Mouse (Mus musculus) erythroblast, adult 5-6 weeks (primary cell): ENCODE measurements around the gene Adam8. TPM values are rescaled to one million over a fixed set of nuclear protein-coding genes. Genes with fewer than 3 reads are reported as not detected.

Source experiments
- ATAC-seq: replicated peaks from 2 replicates; pipeline ENCODE4 v1.8.0; 2016; ENCODE audit warnings: moderate number of reproducible peaks, mild to moderate bottlenecking, moderate TSS enrichment, inconsistent platforms; ENCODE audit not compliant: poor library complexity, low FRiP score, severe bottlenecking
- total RNA-seq, 2 experiments: library from RNA; stranded (forward) in 1 of 2; stranded (reverse) in 1 of 2; fragments of 150-400 nt in 1 of 2; fragments of 200-764, 138-1000 nt in 1 of 2; gene quantifications; 2 replicates each; pipeline versions ENCODE4 v1.2.3 to v1.2.4; 2015 to 2017; ENCODE audit warnings: low replicate concordance in 2 of 2

Gene Adam8
- total RNA-seq, 2 experiments from 2014 or later: 7.3 to 8.3 TPM

DNA sequence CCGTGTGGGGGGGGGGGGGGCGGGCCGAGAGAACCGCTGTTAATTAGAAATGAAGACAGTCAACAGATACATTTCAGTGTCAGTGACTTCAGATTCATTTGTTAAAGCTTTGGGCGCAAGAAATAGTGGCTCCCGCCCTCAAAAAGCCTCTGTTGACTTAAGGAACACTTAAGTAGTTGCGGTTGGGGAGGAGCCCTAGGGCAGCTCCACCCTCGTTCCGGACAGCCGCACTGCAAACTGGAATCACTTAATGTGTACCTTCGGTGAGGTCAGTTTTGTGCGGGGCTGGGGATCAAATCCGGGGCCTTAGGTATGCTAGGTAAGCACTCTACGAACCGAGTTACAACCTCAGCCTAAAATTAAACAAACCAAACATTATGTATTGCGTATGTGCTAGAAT, 41.3 kb downstream of the Adam8 start:
- 0 out of 2 replicates have a peak, but pooled peaks have one; percentile 41 for ATAC-seq

- ATAC-seq: peak; percentile 64
These were observed 41.9 kb downstream of the Adam8 start for GRCm38 (mm10) chr7:139950283-139950971.

GRCm38 (mm10) chr7:139949893-139950282, 42.5 kb downstream of the Adam8 start:
- ATAC-seq: no peak

GRCm38 (mm10) chr7:139946032-139946431, 46.3 kb downstream of the Adam8 start:
- no peak for ATAC-seq

- no peak for ATAC-seq
These were observed 46.8 kb downstream of the Adam8 start for GRCm38 (mm10) chr7:139945516-139945915.

DNA sequence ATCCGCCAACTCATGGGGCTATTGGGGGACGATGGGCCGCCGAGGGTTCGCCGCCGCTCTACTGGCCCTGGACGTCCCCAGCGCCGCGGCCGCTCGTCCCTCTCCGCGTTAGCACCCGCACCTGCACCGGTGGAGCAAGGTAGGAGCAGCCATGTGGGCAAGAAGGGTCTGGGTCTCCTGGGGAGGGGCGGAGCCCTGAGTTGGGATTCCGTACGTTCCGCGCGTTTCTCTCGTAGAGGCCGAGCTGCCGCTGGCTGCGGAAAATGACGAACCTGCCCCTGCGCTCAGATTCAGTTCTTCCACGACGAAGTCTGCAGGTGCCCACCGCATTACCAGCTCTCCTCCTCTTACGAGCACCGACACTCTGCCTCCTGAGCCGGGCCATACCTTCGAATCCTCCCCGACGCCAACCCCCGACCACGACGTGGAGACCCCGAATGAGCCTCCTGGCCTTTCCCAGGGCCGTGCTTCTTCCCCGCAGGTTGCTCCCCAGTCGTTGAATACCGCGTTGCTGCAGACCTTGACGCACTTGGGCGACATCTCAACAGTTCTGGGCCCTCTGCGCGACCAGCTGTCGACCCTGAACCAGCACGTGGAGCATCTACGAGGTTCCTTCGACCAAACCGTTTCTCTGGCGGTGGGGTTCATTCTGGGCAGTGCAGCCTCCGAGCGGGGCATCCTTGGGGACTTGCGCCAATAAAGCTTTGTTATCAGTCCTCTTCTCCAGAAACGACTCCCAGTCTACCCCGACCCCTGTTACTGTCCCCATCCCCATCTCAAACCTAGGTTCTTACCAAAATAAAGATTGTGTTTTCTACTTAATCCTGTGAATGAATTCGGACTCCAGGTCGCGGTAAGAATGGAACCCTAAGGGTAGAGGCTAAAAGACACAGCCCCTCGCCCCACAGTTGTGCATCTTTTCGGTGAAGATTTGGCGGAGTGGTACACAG, 47.8 kb downstream of the Adam8 start:
- no peak for ATAC-seq

DNA sequence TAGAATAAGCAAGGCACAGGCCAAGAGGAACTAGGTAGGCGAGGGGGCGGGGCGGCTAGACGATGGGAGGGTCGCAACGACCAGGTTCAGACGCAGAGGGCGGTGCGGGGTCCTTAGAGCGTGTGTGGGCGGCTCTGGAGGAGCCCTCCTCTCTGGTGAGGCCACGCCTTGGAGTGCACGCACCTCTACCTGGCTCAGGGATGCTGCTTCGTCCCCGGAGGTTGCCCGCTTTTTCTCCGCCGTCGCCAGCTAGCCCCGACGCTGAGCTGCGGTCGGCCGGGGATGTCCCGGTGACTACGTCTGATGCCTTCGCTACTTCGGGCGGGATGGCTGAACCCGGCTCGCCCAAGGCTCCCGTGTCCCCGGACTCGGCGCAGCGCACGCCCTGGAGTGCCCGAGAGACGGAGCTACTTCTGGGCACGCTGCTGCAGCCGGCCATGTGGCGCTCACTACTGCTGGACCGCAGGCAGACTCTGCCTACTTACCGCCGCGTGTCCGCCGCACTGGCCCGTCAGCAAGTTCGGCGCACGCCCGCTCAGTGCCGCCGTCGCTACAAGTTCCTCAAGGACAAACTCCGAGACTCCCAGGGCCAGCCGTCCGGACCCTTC, 48.6 kb downstream of the Adam8 start, which contains the start of gene Utf1:
Gene Utf1, plus strand, starts transcription at position 116 of the 608 bp plus-strand sequence.
- ATAC-seq: no peak

- ATAC-seq: no peak
These were observed 51.7 kb downstream of the Adam8 start for GRCm38 (mm10) chr7:139940476-139941209.

GRCm38 (mm10) chr7:139937810-139938209, 54.6 kb downstream of the Adam8 start:
- no peak for ATAC-seq

- ATAC-seq: no peak
These were observed 55.2 kb downstream of the Adam8 start for GRCm38 (mm10) chr7:139937138-139937537.

- ATAC-seq: no peak
These were observed 55.7 kb downstream of the Adam8 start for GRCm38 (mm10) chr7:139936705-139937104.

DNA sequence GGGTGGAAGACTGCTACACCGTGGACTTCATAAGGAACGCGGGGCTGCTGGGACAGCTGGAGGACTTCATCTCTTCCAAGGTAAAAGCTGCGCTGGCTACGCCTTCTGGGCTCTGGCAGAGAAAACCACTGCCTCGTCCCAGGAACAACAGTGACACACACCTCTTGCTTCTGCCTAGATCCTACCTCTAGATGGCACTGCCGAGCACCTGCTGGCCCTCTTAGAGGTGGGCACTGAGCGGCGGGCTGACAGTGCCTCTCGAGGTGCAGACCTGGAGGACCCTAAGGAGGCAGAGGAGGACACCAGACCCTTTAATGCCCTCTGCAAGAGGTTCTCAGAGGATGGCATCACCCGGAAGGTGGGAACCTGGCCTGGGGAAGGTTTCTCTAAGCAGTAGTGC, 61.6 kb downstream of the Adam8 start:
- no peak for ATAC-seq

Other genes with a start within 250 kb of the Adam8 start
- not detected in 2 replicates for gene Adgra1, start 158.4 kb downstream of the Adam8 start, total RNA-seq (2015; ENCODE audit: low replicate concordance)
- gene Adgra1, start 158.4 kb downstream of the Adam8 start, total RNA-seq (2017; ENCODE audit: low replicate concordance): not detected in 2 replicates
- not detected in 2 replicates for gene Kndc1, start 97.9 kb downstream of the Adam8 start, total RNA-seq (2015; ENCODE audit: low replicate concordance)
- not detected in 2 replicates for gene Kndc1, start 97.9 kb downstream of the Adam8 start, total RNA-seq (2017; ENCODE audit: low replicate concordance)
- gene Utf1, start 48.8 kb downstream of the Adam8 start, total RNA-seq (2015; ENCODE audit: low replicate concordance): not detected in 2 replicates
- gene Utf1, start 48.8 kb downstream of the Adam8 start, total RNA-seq (2017; ENCODE audit: low replicate concordance): not detected in 2 replicates
- gene 6430531B16Rik, start 13.8 kb downstream of the Adam8 start, total RNA-seq (2015; ENCODE audit: low replicate concordance): not detected in 2 replicates
- 2.0 TPM in 1 of 2 replicates, not detected in the other for gene 6430531B16Rik, start 13.8 kb downstream of the Adam8 start, total RNA-seq (2017; ENCODE audit: low replicate concordance)
- 11.5 and 12.5 TPM in 2 replicates for gene Zfp511, start 43.8 kb upstream of the Adam8 start, total RNA-seq (2015; ENCODE audit: low replicate concordance)
- gene Zfp511, start 43.8 kb upstream of the Adam8 start, total RNA-seq (2017; ENCODE audit: low replicate concordance): 5.8 and 6.6 TPM in 2 replicates
- gene Tubgcp2, start 44.1 kb upstream of the Adam8 start, total RNA-seq (2015; ENCODE audit: low replicate concordance): 9.4 and 14.6 TPM in 2 replicates
- 8.3 and 9.6 TPM in 2 replicates for gene Tubgcp2, start 44.1 kb upstream of the Adam8 start, total RNA-seq (2017; ENCODE audit: low replicate concordance)
- not detected in 2 replicates for gene Msx3, start 56.5 kb upstream of the Adam8 start, total RNA-seq (2015; ENCODE audit: low replicate concordance)
- gene Msx3, start 56.5 kb upstream of the Adam8 start, total RNA-seq (2017; ENCODE audit: low replicate concordance): not detected in 2 replicates
- not detected in 2 replicates for gene Caly, start 90.0 kb upstream of the Adam8 start, total RNA-seq (2015; ENCODE audit: low replicate concordance)
- not detected in 2 replicates for gene Caly, start 90.0 kb upstream of the Adam8 start, total RNA-seq (2017; ENCODE audit: low replicate concordance)
- gene Prap1, start 100.8 kb upstream of the Adam8 start, total RNA-seq (2015; ENCODE audit: low replicate concordance): not detected in 2 replicates
- not detected in 2 replicates for gene Prap1, start 100.8 kb upstream of the Adam8 start, total RNA-seq (2017; ENCODE audit: low replicate concordance)
- gene Fuom, start 109.9 kb upstream of the Adam8 start, total RNA-seq (2015; ENCODE audit: low replicate concordance): 6.1 TPM in 1 of 2 replicates, not detected in the other
- gene Fuom, start 109.9 kb upstream of the Adam8 start, total RNA-seq (2017; ENCODE audit: low replicate concordance): 2.1 TPM in 1 of 2 replicates, not detected in the other
- 0.84 and 3.3 TPM in 2 replicates for gene Paox, start 123.2 kb upstream of the Adam8 start, total RNA-seq (2015; ENCODE audit: low replicate concordance)
- 1.2 and 7.9 TPM in 2 replicates for gene Paox, start 123.2 kb upstream of the Adam8 start, total RNA-seq (2017; ENCODE audit: low replicate concordance)
- 12.5 and 23.4 TPM in 2 replicates for gene Echs1, start 123.9 kb upstream of the Adam8 start, total RNA-seq (2015; ENCODE audit: low replicate concordance)
- gene Echs1, start 123.9 kb upstream of the Adam8 start, total RNA-seq (2017; ENCODE audit: low replicate concordance): 9.2 and 25.3 TPM in 2 replicates
- gene Mtg1, start 145.0 kb upstream of the Adam8 start, total RNA-seq (2015; ENCODE audit: low replicate concordance): 2.1 and 2.5 TPM in 2 replicates
- 1.6 TPM in 1 of 2 replicates, not detected in the other for gene Mtg1, start 145.0 kb upstream of the Adam8 start, total RNA-seq (2017; ENCODE audit: low replicate concordance)
- gene Sprn, start 162.3 kb upstream of the Adam8 start, total RNA-seq (2015; ENCODE audit: low replicate concordance): not detected in 2 replicates
- gene Sprn, start 162.3 kb upstream of the Adam8 start, total RNA-seq (2017; ENCODE audit: low replicate concordance): not detected in 2 replicates
- gene Olfr522, start 172.2 kb upstream of the Adam8 start, total RNA-seq (2015; ENCODE audit: low replicate concordance): not detected in 2 replicates
- gene Olfr522, start 172.2 kb upstream of the Adam8 start, total RNA-seq (2017; ENCODE audit: low replicate concordance): not detected in 2 replicates
- not detected in 2 replicates for gene Olfr523, start 180.7 kb upstream of the Adam8 start, total RNA-seq (2015; ENCODE audit: low replicate concordance)
- not detected in 2 replicates for gene Olfr523, start 180.7 kb upstream of the Adam8 start, total RNA-seq (2017; ENCODE audit: low replicate concordance)
- 0.19 TPM in 1 of 2 replicates, not detected in the other for gene Olfr524, start 213.4 kb upstream of the Adam8 start, total RNA-seq (2015; ENCODE audit: low replicate concordance)
- not detected in 2 replicates for gene Olfr524, start 213.4 kb upstream of the Adam8 start, total RNA-seq (2017; ENCODE audit: low replicate concordance)
- gene Cd163l1, start 225.7 kb upstream of the Adam8 start, total RNA-seq (2015; ENCODE audit: low replicate concordance): not detected in 2 replicates
- not detected in 2 replicates for gene Cd163l1, start 225.7 kb upstream of the Adam8 start, total RNA-seq (2017; ENCODE audit: low replicate concordance)